Mouse (Mus musculus): Measurements from ENCODE around the gene Plek. TPM values are rescaled to one million over a fixed set of nuclear protein-coding genes. Genes with fewer than 3 reads are reported as not detected.

Gene Plek
- total RNA-seq, 2 experiments from 2014 or later: 2.4 to 2.6 TPM

GRCm38 (mm10) chr11:16950226-16950975 is 101.8 kb downstream of the Plek start:
- no peak for DNase-seq

GRCm38 (mm10) chr11:16948756-16949155 is 103.4 kb downstream of the Plek start:
- peak; percentile 70 for DNase-seq

- no peak for DNase-seq
Measured at GRCm38 (mm10) chr11:16943016-16943415, 109.2 kb downstream of the Plek start.

- no peak for DNase-seq
Measured at GRCm38 (mm10) chr11:16941973-16942452, 110.2 kb downstream of the Plek start.

GRCm38 (mm10) chr11:16941103-16941793 is 110.9 kb downstream of the Plek start:
- DNase-seq: no peak

- DNase-seq: no peak
Measured at GRCm38 (mm10) chr11:16935577-16936236, 116.5 kb downstream of the Plek start.

GRCm38 (mm10) chr11:16932159-16932558 is 120.0 kb downstream of the Plek start:
- DNase-seq: no peak

Other genes with a start within 250 kb of the Plek start
- 1 to 10 TPM; 2.7 to 2.9 TPM for gene Fbxo48, start 101.0 kb downstream of the Plek start, total RNA-seq (2021)
- gene Cnrip1, start 795 bp downstream of the Plek start, total RNA-seq (2021): 1 to 10 TPM; 7.4 to 8.0 TPM
- 10 to 100 TPM; 78.9 to 79.6 TPM for gene Ppp3r1, start 106.9 kb upstream of the Plek start, total RNA-seq (2021)
- 1 to 10 TPM; 7.4 to 8.5 TPM for gene Wdr92, start 129.7 kb upstream of the Plek start, total RNA-seq (2021)
- 10 to 100 TPM; 33.2 to 35.8 TPM for gene Pno1, start 159.2 kb upstream of the Plek start, total RNA-seq (2021)
- gene C1d, start 205.2 kb upstream of the Plek start, total RNA-seq (2021): 10 to 100 TPM; 38.8 to 45.1 TPM

All from heart, postnatal 4 days (tissue).